In genomic region chr10:93831730-93832574, GRCm38 (mm10) we compare ENCODE assay signal across 9 mouse cellular contexts. TPM values are rescaled to one million over a fixed set of nuclear protein-coding genes. Genes with fewer than 3 reads are reported as not detected.
DNase-seq lines count a peak whose midpoint lies in the region; ATAC-seq lines count a peak whose summit lies in the region.
"Had no signal": no experiment of that assay in that cellular context is flagged by ENCODE, and none has a peak within 500 bp of the region (broad histone marks: within the 10 kb centered on the region; RNA-seq: fewer than 3 reads in every experiment).

No protein-coding gene starts in this region.

- peak overlapping the region; percentile 24; the same call in 1 of the 2 replicates for H3K4me2 ChIP-seq in kidney, embryonic 16.5 days (replicated peaks; ENCODE audit: low read depth, low read length)
- H3K4me2 ChIP-seq in hindbrain, embryonic 13.5 days = peak overlapping the region; percentile 1; the same call in 1 of the 2 replicates
- H3K4me2 ChIP-seq in midbrain, embryonic 14.5 days (ENCODE audit: low read length) = no peak overlapping the region

- peaks cover 70% of the 10 kb centered on the region for H3K27me3 ChIP-seq in kidney, embryonic 16.5 days (ENCODE audit: insufficient read depth, low read length)
- H3K27me3 ChIP-seq in embryonic facial prominence, embryonic 10.5 days (replicated peaks; ENCODE audit: low read depth, poor library complexity, severe bottlenecking) = peaks cover 66% of the 10 kb centered on the region
- H3K27me3 ChIP-seq in hindbrain, embryonic 13.5 days = peaks cover 60% of the 10 kb centered on the region
- peaks cover 34% of the 10 kb centered on the region for H3K27me3 ChIP-seq in midbrain, embryonic 14.5 days (ENCODE audit: control insufficient read depth, insufficient read depth, low read length)

- no peak for DNase-seq in kidney, adult 8-10 months
- DNase-seq in embryonic facial prominence, embryonic 10.5 days (ENCODE audit: low spot score) = peak; percentile 32
- DNase-seq in midbrain, embryonic 14.5 days = peak; percentile 17
- no peak for DNase-seq in ovary, postnatal 14 days (ENCODE audit: low spot score)
- no peak for DNase-seq in gastrocnemius, adult 18-20 months (ENCODE audit: low spot score)
- DNase-seq in layer of hippocampus, adult 11-12 months (ENCODE audit: low spot score) = no peak
- DNase-seq: cerebellum, postnatal 10 days had no signal

- H3K9me3 ChIP-seq in kidney, embryonic 16.5 days (ENCODE audit: low read length) = no peaks in the 10 kb centered on the region
- no peaks in the 10 kb centered on the region for H3K9me3 ChIP-seq in embryonic facial prominence, embryonic 10.5 days
- H3K9me3 ChIP-seq in hindbrain, embryonic 13.5 days = no peaks in the 10 kb centered on the region
- no peaks in the 10 kb centered on the region for H3K9me3 ChIP-seq in midbrain, embryonic 14.5 days (ENCODE audit: control insufficient read depth, low read length)

- peak overlapping the region; percentile 12 for H3K4me3 ChIP-seq in kidney, embryonic 16.5 days (ENCODE audit: low read length)
- H3K4me3 ChIP-seq in embryonic facial prominence, embryonic 10.5 days = peak overlapping the region; percentile 44
- H3K4me3 ChIP-seq in hindbrain, embryonic 13.5 days = no peak overlapping the region
- H3K4me3 ChIP-seq in midbrain, embryonic 14.5 days (replicated peaks; ENCODE audit: low read depth, low read length) = no peak overlapping the region

- H3K27ac ChIP-seq in kidney, embryonic 16.5 days (ENCODE audit: low read length) = no peak overlapping the region
- H3K27ac ChIP-seq in embryonic facial prominence, embryonic 10.5 days (replicated peaks) = no peak overlapping the region
- no peak overlapping the region for H3K27ac ChIP-seq in hindbrain, embryonic 13.5 days
- no peak overlapping the region for H3K27ac ChIP-seq in midbrain, embryonic 14.5 days (replicated peaks; ENCODE audit: low read depth, low read length)

- ATAC-seq in kidney, embryonic 16.5 days (ENCODE audit: low FRiP score, low TSS enrichment) = no peak
- no peak for ATAC-seq in hindbrain, embryonic 13.5 days (ENCODE audit: low FRiP score)
- no peak for ATAC-seq in midbrain, embryonic 14.5 days (ENCODE audit: low FRiP score, low TSS enrichment)

- H3K36me3 ChIP-seq in kidney, embryonic 16.5 days (ENCODE audit: insufficient read depth, low read length) = no peaks in the 10 kb centered on the region
- no peaks in the 10 kb centered on the region for H3K36me3 ChIP-seq in embryonic facial prominence, embryonic 10.5 days (replicated peaks)
- no peaks in the 10 kb centered on the region for H3K36me3 ChIP-seq in hindbrain, embryonic 13.5 days
- H3K36me3 ChIP-seq in midbrain, embryonic 14.5 days (ENCODE audit: control insufficient read depth, insufficient read depth, low read length) = no peaks in the 10 kb centered on the region

- H3K9ac ChIP-seq in kidney, embryonic 16.5 days (replicated peaks; ENCODE audit: low read length) = no peak overlapping the region
- H3K9ac ChIP-seq in hindbrain, embryonic 13.5 days = no peak overlapping the region
- H3K9ac ChIP-seq in midbrain, embryonic 14.5 days (replicated peaks; ENCODE audit: low read length) = no peak overlapping the region

- WGBS in kidney, embryonic 16.5 days = 5% methylated on average over 18 of the region's 18 CpGs
- WGBS in embryonic facial prominence, embryonic 10.5 days = 4% methylated on average over 18 of the region's 18 CpGs
- WGBS in hindbrain, embryonic 13.5 days = 9% methylated on average over 18 of the region's 18 CpGs
- WGBS in midbrain, embryonic 14.5 days = 9% methylated on average over 18 of the region's 18 CpGs

- H3K4me1 ChIP-seq in kidney, embryonic 16.5 days (ENCODE audit: insufficient read depth, low read length) = 0 out of 2 replicates have a peak, but pooled peaks cover 23% of the 10 kb centered on the region
- peaks cover 28% of the 10 kb centered on the region for H3K4me1 ChIP-seq in embryonic facial prominence, embryonic 10.5 days
- H3K4me1 ChIP-seq in hindbrain, embryonic 13.5 days (replicated peaks) = peaks cover 25% of the 10 kb centered on the region
- H3K4me1 ChIP-seq in midbrain, embryonic 14.5 days (ENCODE audit: control insufficient read depth, insufficient read depth, low read length) = no peaks in the 10 kb centered on the region

RNA-seq across cellular contexts. Expression of gene Usp44, which starts 0.6 kb away (rescaled TPM):
- 0.89 and 1.1 TPM in 2 replicates for polyA plus RNA-seq in kidney, embryonic 16.5 days (2015; fragmentation: Nextera tagmentation; extraction: Ambion mirVana)
- 6.6 and 7.7 TPM in 2 replicates for polyA plus RNA-seq in embryonic facial prominence, embryonic 10.5 days (2016; fragmentation: Nextera tagmentation; extraction: Ambion mirVana)
- 0.68 and 0.91 TPM in 2 replicates for polyA plus RNA-seq in hindbrain, embryonic 13.5 days (2015; fragmentation: Nextera tagmentation; extraction: Ambion mirVana)
- polyA plus RNA-seq in midbrain, embryonic 14.5 days (2014; fragmentation: Nextera tagmentation; extraction: Ambion mirVana) = 0.26 and 0.84 TPM in 2 replicates
- under 1 TPM; 0.17 to 0.57 TPM for total RNA-seq in gastrocnemius, adult 18-20 months (2021)

Comparison
In these comparisons a context has a peak if more than half of its experiments do, and no peak if none do; other contexts are left out.
1. H3K4me3 ChIP-seq: peak in kidney, embryonic 16.5 days (single experiment) and embryonic facial prominence, embryonic 10.5 days (single experiment); none in hindbrain, embryonic 13.5 days (single experiment) and midbrain, embryonic 14.5 days (single experiment).
2. DNase-seq: peak in embryonic facial prominence, embryonic 10.5 days (single experiment) and midbrain, embryonic 14.5 days (single experiment); none in kidney, adult 8-10 months (0 of 2), ovary, postnatal 14 days (single experiment), gastrocnemius, adult 18-20 months (single experiment) and layer of hippocampus, adult 11-12 months (single experiment).